Mouse (Mus musculus) liver, adult 2 months (tissue): ENCODE results near the gene Clcn7. TPM values are rescaled to one million over a fixed set of nuclear protein-coding genes. Genes with fewer than 3 reads are reported as not detected.
"Not testable (repeated sequence)": the region's sequence is repeated elsewhere in the genome, so short reads cannot be mapped to it uniquely, and the experiment has no call there.

Experiments used
- DNase-seq: peaks from one replicate; pipeline ENCODE4 v3.0.0-alpha.2; 2011; ENCODE audit warnings: low read depth, low spot score; ENCODE audit errors: extremely low read depth
- H3K27ac ChIP-seq: fragments of 200-500 bp; replicated peaks from 2 replicates; pipeline ENCODE4 v1.5.1; 2012; ENCODE audit warnings: low read depth, mild to moderate bottlenecking, control low read depth, inconsistent platforms, low read length; ENCODE audit not compliant: insufficient read depth
- H3K27me3 ChIP-seq: fragments of 200-500 bp; 2 replicates; pipeline ENCODE4 v1.6.1; 2012; ENCODE audit warnings: mild to moderate bottlenecking, moderate library complexity, low read length, inconsistent platforms; ENCODE audit not compliant: control insufficient read depth, insufficient read depth
- H3K36me3 ChIP-seq: fragments of 200-500 bp; 2 replicates; pipeline ENCODE4 v1.6.1; 2012; ENCODE audit warnings: low read length, inconsistent platforms; ENCODE audit not compliant: control insufficient read depth, insufficient read depth
- H3K4me1 ChIP-seq: fragments of 200-500 bp; 2 replicates; pipeline ENCODE4 v1.6.1; 2011; ENCODE audit warnings: low read length; ENCODE audit not compliant: control insufficient read depth, insufficient read depth
- H3K4me3 ChIP-seq: fragments of 200-500 bp; 2 replicates; pipeline ENCODE4 v1.5.1; 2011; ENCODE audit warnings: low read depth, mild to moderate bottlenecking, control low read depth, low read length, moderate library complexity; ENCODE audit not compliant: insufficient read depth
- H3K79me2 ChIP-seq: fragments of 200-500 bp; 2 replicates; pipeline ENCODE4 v1.6.1; 2012; ENCODE audit warnings: inconsistent platforms, mild to moderate bottlenecking, low read length, moderate library complexity; ENCODE audit not compliant: control insufficient read depth, insufficient read depth
- H3K9ac ChIP-seq: fragments of 200-500 bp; 2 replicates; pipeline ENCODE4 v1.6.1; 2012; ENCODE audit warnings: low read depth, mild to moderate bottlenecking, control low read depth, inconsistent platforms, low read length
- CTCF ChIP-seq: fragments of 200-500 bp; IDR thresholded peaks from 2 replicates; pipeline ENCODE4 v1.5.1; 2011; ENCODE audit warnings: low read depth, low read length, control low read depth
- POLR2A ChIP-seq: fragments of 200-500 bp; IDR thresholded peaks from 2 replicates; pipeline ENCODE4 v1.6.1; 2011; ENCODE audit warnings: low read length, control low read depth; ENCODE audit not compliant: insufficient read depth; ENCODE audit errors: extremely low read depth
- WGBS: fragments of 180-500 bp; shearing (Covaris S2); methylation state at CpG from one replicate; pipeline ENCODE4 v1.1.7; 2018; 5-methylcytosine and 5-hydroxymethylcytosine counted together
- polyA plus RNA-seq: library from polyadenylated mRNA; depleted of rRNA; stranded (reverse); fragments of >200 nt; gene quantifications from 2 replicates; pipeline ENCODE4 v1.2.3, GENCODE M21; 2012
- total RNA-seq: library from RNA; depleted of rRNA; stranded (reverse); fragments of >200 nt; gene quantifications from 2 replicates; pipeline ENCODE4 v1.2.3, GENCODE M21; 2014

The Clcn7 gene
- total and polyA plus RNA-seq, 2 experiments: 17.9 to 30.5 TPM

DNA sequence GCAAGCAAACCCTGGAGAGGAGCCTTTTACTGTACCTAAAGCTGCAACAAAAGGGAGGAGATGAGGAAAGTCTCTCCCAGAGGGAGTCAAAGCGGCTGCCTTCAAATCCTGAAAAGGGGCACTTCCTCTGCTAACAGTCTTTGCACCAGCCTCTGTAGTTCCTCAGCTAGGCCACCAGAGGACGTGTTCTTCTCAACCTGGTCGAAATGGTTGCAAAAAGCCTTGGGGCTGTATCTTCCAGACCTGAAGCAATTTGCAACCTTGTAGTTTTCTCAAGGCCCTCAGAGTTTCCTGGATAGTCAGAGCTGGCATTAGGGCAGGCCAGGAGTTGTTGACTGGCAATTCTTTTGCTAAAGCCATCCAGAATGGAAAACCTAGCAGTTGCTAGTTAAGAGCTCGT, 15.9 kb upstream of the Clcn7 start:
- H3K79me2 ChIP-seq: no peaks in the 10 kb centered on the region
- no peak for DNase-seq
- TF ChIP-seq POLR2A: no peak
- TF ChIP-seq CTCF: peak; percentile 57; the same call in 1 of the 2 replicates
- no peak overlapping the region for H3K4me3 ChIP-seq
- H3K4me1 ChIP-seq: peaks cover 9% of the 10 kb centered on the region
- 48% methylated on average over 4 of the region's 4 CpGs for WGBS
- H3K27me3 ChIP-seq: no peaks in the 10 kb centered on the region
- H3K36me3 ChIP-seq: no peaks in the 10 kb centered on the region
- no peak overlapping the region for H3K9ac ChIP-seq
- H3K27ac ChIP-seq: no peak overlapping the region

DNA sequence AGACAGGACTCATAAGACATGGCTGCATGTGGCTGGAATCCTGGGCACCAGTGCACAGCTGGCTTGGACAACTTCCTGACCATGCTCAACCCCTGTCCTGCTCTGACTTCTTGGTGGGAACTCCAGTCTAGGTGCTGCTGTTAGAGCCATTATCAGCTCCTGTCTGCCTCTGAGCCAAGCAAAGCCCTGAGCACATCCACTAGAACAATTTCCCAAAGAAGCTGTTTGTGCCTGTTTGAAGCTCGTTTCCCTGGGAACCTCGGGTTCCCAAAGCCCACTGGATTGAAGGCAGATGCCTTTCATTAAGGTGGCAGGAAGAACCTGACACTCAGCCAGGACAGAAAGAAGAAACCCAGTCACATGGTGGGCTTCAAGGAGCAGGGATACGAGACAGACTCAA, 12.8 kb upstream of the Clcn7 start, which contains the start of gene Ptx4:
Gene Ptx4 (plus strand): TSS at position 355 of the 400 bp plus-strand sequence.
- 47% methylated on average over 3 of the region's 3 CpGs for WGBS
- Histone ChIP-seq H3K4me3 (no peak within 1 kb of the TSS), H3K79me2 (no peaks in the 10 kb centered on the region), H3K4me1 (peaks cover 3% of the 10 kb centered on the region; the same call in 1 of the 2 replicates), H3K27me3 (no peaks in the 10 kb centered on the region), H3K27ac (no peak within 1 kb of the TSS), H3K9ac (no peak within 1 kb of the TSS), H3K36me3 (no peaks in the 10 kb centered on the region)
- DNase-seq: no peak
- TF ChIP-seq CTCF (no peak), POLR2A (no peak)

DNA sequence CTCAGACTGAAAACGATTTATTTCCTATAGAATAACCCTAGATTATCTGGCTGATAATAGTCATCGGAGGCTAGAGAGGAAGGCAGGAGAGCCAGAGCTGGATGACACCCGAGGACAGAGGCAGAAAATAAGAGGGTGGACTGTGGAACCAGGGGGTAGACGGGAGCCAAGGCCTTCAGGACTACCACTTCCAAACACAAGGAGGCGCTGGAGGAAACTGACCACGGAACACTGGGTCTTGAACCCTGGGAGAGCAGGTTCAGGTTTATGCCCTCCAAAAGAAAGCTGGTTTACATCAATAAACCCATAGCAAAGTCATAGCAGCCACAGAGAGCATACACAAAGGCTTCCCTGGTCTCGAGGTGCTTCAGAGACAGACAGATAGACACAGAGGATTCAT, 9.2 kb upstream of the Clcn7 start:
- TF ChIP-seq CTCF (peak; percentile 60), POLR2A (no peak)
- Histone ChIP-seq H3K4me1 (peaks cover 2% of the 10 kb centered on the region; the same call in 1 of the 2 replicates), H3K4me3 (no peak overlapping the region)

DNA sequence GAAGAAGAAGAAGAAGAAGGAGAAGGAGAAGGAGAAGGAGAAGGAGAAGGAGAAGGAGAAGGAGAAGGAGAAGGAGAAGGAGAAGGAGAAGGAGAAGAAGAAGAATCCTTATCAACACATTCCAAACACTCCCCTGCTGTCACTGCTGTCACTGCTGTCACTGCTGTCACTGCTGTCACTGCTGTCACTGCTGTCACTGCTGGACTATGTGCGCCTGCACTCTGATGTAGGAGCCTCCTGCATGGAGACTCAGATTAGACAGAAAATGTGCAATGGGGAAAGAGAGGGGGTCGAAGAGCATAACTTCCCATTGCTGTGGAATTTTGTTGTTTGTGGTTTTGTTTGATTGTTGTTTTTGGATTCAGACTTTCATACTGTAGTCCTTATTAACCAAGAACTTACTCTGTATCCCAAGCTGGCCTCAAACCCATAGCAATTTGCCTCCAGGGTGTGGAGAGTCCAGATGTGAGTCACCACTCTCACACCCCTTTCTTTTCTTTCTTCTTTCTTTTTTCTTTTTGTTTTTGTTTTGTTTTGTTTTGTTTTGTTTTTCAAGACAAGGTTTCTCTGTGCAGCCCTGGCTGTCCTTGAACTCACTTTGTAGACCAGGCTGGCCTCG, 7.6 kb upstream of the Clcn7 start:
- H3K27ac ChIP-seq, H3K79me2 ChIP-seq, H3K4me3 ChIP-seq, H3K36me3 ChIP-seq, H3K9ac ChIP-seq, H3K4me1 ChIP-seq, DNase-seq, H3K27me3 ChIP-seq: not testable (repeated sequence)
- 86% methylated on average over 3 of the region's 3 CpGs for WGBS

More for the DNA sequence above, 9.2 kb upstream of the Clcn7 start:
- H3K27ac ChIP-seq: no peak overlapping the region
- no peak overlapping the region for H3K9ac ChIP-seq
- no peak for DNase-seq
- WGBS: 35% methylated on average over 7 of the region's 7 CpGs
- no peaks in the 10 kb centered on the region for H3K27me3 ChIP-seq
- no peaks in the 10 kb centered on the region for H3K79me2 ChIP-seq
- no peaks in the 10 kb centered on the region for H3K36me3 ChIP-seq

DNA sequence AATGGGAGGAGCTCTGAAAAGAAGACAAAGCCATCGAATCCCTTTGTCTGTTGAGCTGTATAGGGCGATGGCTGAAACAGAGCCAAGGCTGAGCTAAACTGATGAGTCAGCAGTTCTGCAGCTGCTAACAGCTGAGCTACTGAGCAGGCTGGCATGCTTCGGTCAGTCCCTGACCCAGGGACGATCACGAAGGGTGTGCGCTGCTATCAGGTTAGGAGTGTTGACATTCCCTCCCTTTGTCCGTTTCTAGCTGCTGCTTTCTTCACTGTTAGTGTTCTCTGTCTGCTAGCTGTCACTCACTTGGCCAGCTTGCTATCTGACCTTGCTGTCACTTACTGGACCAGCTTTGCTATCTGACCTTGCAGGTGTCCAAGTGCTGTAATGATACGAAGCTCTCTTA, 6.1 kb upstream of the Clcn7 start:
- no peak overlapping the region for H3K27ac ChIP-seq

DNA sequence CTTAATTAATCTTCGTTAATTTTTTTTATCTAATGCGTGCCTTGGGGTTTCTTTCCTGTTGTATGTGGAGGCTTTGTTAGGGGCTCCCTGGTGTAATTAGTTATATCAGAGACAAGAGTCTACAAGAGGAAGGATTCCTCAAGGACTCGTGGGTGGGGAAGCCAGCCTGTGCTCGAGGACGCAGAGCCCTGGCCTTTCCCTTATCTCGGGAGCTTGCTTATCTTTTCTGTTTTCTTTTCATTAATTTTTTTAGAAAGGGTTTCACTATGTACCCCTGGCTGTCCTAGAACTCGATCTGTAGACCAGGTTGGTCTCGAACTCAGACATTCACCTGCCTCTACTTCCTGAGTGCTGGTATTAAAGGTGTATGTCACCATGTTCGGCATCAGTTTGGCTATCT, 5.5 kb upstream of the Clcn7 start:
- no peak overlapping the region for H3K27ac ChIP-seq
- TF ChIP-seq POLR2A (no peak), CTCF (no peak)
- H3K27me3 ChIP-seq: no peaks in the 10 kb centered on the region
- no peak overlapping the region for H3K4me3 ChIP-seq
- no peak for DNase-seq
- H3K36me3 ChIP-seq: no peaks in the 10 kb centered on the region
- no peak overlapping the region for H3K9ac ChIP-seq
- H3K4me1 ChIP-seq: peaks cover 2% of the 10 kb centered on the region; the same call in 1 of the 2 replicates
- no peaks in the 10 kb centered on the region for H3K79me2 ChIP-seq
- WGBS: 59% methylated on average over 9 of the region's 9 CpGs

More for the DNA sequence above, 6.1 kb upstream of the Clcn7 start:
- Histone ChIP-seq H3K36me3 (no peaks in the 10 kb centered on the region), H3K9ac (no peak overlapping the region), H3K4me3 (no peak overlapping the region), H3K79me2 (no peaks in the 10 kb centered on the region), H3K4me1 (peaks cover 2% of the 10 kb centered on the region; the same call in 1 of the 2 replicates), H3K27me3 (no peaks in the 10 kb centered on the region)
- DNase-seq: peak; percentile 67
- TF ChIP-seq CTCF (no peak), POLR2A (no peak)
- WGBS: 24% methylated on average over 8 of the region's 8 CpGs
